Mouse (Mus musculus) adrenal gland, postnatal 36 days (tissue): ENCODE data around the gene Amer1. TPM values are rescaled to one million over a fixed set of nuclear protein-coding genes. Genes with fewer than 3 reads are reported as not detected.

Experiments
- DNase-seq, 2 experiments: peaks; one replicate each; pipeline ENCODE4 v3.0.0; 2021; ENCODE audit warnings: mixed read lengths in 1 of 2
- long read RNA-seq, 2 experiments: library from polyadenylated mRNA; stranded (forward); transcript quantifications; one replicate each; pipeline ENCODE4 v2.0.0; 2021; ENCODE audit warnings: borderline sequencing depth in 2 of 2
- total RNA-seq, 2 experiments: library from RNA; stranded (reverse); gene quantifications; 2 replicates each; pipeline ENCODE4 v1.2.3; 2021

Amer1 gene
- 1 to 10 TPM; 8.2 to 9.5 TPM for total RNA-seq
- long read RNA-seq, experiment 1, full-length matches to known transcripts = 8 of 9 reads
- long read RNA-seq, experiment 1, partial matches to known transcripts = 0 of 9 reads
- long read RNA-seq, experiment 1, other reads (novel, unspliced or antisense) = 1 of 9 reads
- long read RNA-seq, experiment 2, full-length matches to known transcripts = 1 of 1 reads
- long read RNA-seq, experiment 2, partial matches to known transcripts = 0 of 1 reads
- long read RNA-seq, experiment 2, other reads (novel, unspliced or antisense) = 0 of 1 reads

GRCm38 (mm10) chrX:95444776-95445111, at the start of gene Amer1:
Amer1 (minus strand) TSS chrX:95444872.
- peak; percentile 91 to 92 for DNase-seq

GRCm38 (mm10) chrX:95457166-95457565, 12.5 kb upstream of the Amer1 start:
- DNase-seq = no peak

GRCm38 (mm10) chrX:95445866-95446265, 1.2 kb upstream of the Amer1 start:
- DNase-seq = no peak

GRCm38 (mm10) chrX:95445141-95445540, 469 bp upstream of the Amer1 start:
- DNase-seq = no peak

- peak; percentile 52 to 54 for DNase-seq
Measured at GRCm38 (mm10) chrX:95443898-95444775, 535 bp downstream of the Amer1 start.

- DNase-seq = peak in 1 of 2 experiments; percentile 1
Measured at GRCm38 (mm10) chrX:95443390-95443789, 1.3 kb downstream of the Amer1 start.

GRCm38 (mm10) chrX:95442261-95442660, 2.4 kb downstream of the Amer1 start:
- DNase-seq = peak; percentile 15 to 17

- peak in 1 of 2 experiments; percentile 8 for DNase-seq
Measured at GRCm38 (mm10) chrX:95441290-95441689, 3.4 kb downstream of the Amer1 start.

- DNase-seq = no peak
Measured at GRCm38 (mm10) chrX:95438491-95438890, 6.2 kb downstream of the Amer1 start.

GRCm38 (mm10) chrX:95437236-95437635, 7.4 kb downstream of the Amer1 start:
- peak in 1 of 2 experiments; percentile 4 for DNase-seq

- no peak for DNase-seq
Measured at GRCm38 (mm10) chrX:95373101-95373500, 71.6 kb downstream of the Amer1 start.

Other genes with a start within 250 kb of the Amer1 start
- 10 to 100 TPM; 11.8 to 15.3 TPM for gene Arhgef9, start 248.0 kb downstream of the Amer1 start, total RNA-seq
- gene Asb12, start 113.1 kb upstream of the Amer1 start, total RNA-seq = not detected
- gene Pfn5, start 113.2 kb upstream of the Amer1 start, total RNA-seq = not detected
- 1 to 10 TPM; 2.9 to 3.6 TPM for gene Zc4h2, start 213.6 kb upstream of the Amer1 start, total RNA-seq